Mouse (Mus musculus) monocyte, adult 5-6 weeks (primary cell): ENCODE results near the gene Stub1. TPM values are rescaled to one million over a fixed set of nuclear protein-coding genes. Genes with fewer than 3 reads are reported as not detected.
"Not testable (repeated sequence)": the region's sequence is repeated elsewhere in the genome, so short reads cannot be mapped to it uniquely, and the experiment has no call there.

Experiments used
- ATAC-seq: fragments of 153-309, 156-312 bp; replicated peaks from 2 replicates; pipeline ENCODE4 v1.8.0; 2017; ENCODE audit warnings: mild to moderate bottlenecking; ENCODE audit not compliant: low TSS enrichment, insufficient number of reproducible peaks, severe bottlenecking, poor library complexity, low FRiP score
- total RNA-seq: library from RNA; stranded (forward); fragments of 200-1000, 200-491, 200-594 nt; gene quantifications from 3 replicates; pipeline ENCODE4 v1.2.3, GENCODE M21; 2017

The Stub1 gene
- total RNA-seq, 1 experiment from 2014 or later: 75.3 TPM

- ATAC-seq: not testable (repeated sequence)
These were observed 38.4 kb upstream of the Stub1 start for GRCm38 (mm10) chr17:25871566-25871965.

- ATAC-seq: no peak
These were observed 36.8 kb upstream of the Stub1 start for GRCm38 (mm10) chr17:25869954-25870353.

GRCm38 (mm10) chr17:25869498-25869897 is 36.3 kb upstream of the Stub1 start:
- no peak for ATAC-seq

GRCm38 (mm10) chr17:25868601-25869191 is 35.5 kb upstream of the Stub1 start, which contains the start of gene Mcrip2:
Gene Mcrip2, minus strand, starts transcription at chr17:25868764.
- peak; percentile 65 for ATAC-seq

- ATAC-seq: no peak
These were observed 34.8 kb upstream of the Stub1 start for GRCm38 (mm10) chr17:25867836-25868600.

GRCm38 (mm10) chr17:25867509-25867835 is 34.3 kb upstream of the Stub1 start:
- ATAC-seq: no peak

GRCm38 (mm10) chr17:25866172-25866571 is 33.0 kb upstream of the Stub1 start:
- no peak for ATAC-seq

GRCm38 (mm10) chr17:25865288-25865687 is 32.1 kb upstream of the Stub1 start:
- no peak for ATAC-seq

- ATAC-seq: no peak
These were observed 31.1 kb upstream of the Stub1 start for GRCm38 (mm10) chr17:25864311-25864710.

GRCm38 (mm10) chr17:25863681-25864080 is 30.5 kb upstream of the Stub1 start:
- ATAC-seq: no peak

- no peak for ATAC-seq
These were observed 28.8 kb upstream of the Stub1 start for GRCm38 (mm10) chr17:25861704-25862612.

GRCm38 (mm10) chr17:25860832-25861703 is 27.9 kb upstream of the Stub1 start, which contains the start of gene Wdr90:
Gene Wdr90, minus strand, starts transcription at chr17:25861501.
- peak; percentile 93 for ATAC-seq

GRCm38 (mm10) chr17:25860229-25860628 is 27.0 kb upstream of the Stub1 start:
- no peak for ATAC-seq

GRCm38 (mm10) chr17:25844396-25844901 is 11.2 kb upstream of the Stub1 start, which contains the start of gene Rhot2:
Gene Rhot2, minus strand, starts transcription at chr17:25844851.
- ATAC-seq: peak; percentile 88

GRCm38 (mm10) chr17:25843636-25844395 is 10.6 kb upstream of the Stub1 start:
- ATAC-seq: no peak

- no peak for ATAC-seq
These were observed 9.9 kb upstream of the Stub1 start for GRCm38 (mm10) chr17:25843122-25843521.

GRCm38 (mm10) chr17:25842509-25842908 is 9.3 kb upstream of the Stub1 start:
- no peak for ATAC-seq
